Mouse (Mus musculus): Measurements from ENCODE around the gene Mllt6.
"Not testable (repeated sequence)": the region's sequence is repeated elsewhere in the genome, so short reads cannot be mapped to it uniquely, and the experiment has no call there.

The Mllt6 gene

DNA sequence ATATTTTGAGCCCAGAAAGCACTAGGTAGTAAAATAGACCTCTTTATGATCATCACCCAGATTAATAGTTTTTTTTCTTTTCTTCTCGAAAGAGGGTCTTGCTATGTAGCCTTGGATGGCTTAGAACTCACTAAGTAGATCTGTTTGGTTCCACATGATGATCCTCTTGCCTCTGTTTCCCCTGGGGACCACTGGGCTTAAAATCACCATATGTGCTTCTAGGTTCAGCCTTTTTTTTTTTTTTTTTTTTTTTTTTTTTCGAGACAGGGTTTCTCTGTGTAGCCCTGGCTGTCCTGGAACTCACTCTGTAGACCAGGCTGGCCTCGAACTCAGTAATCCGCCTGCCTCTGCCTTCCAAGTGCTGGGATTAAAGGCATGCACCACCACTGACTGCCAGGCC, 14.7 kb upstream of the Mllt6 start:
- DNase-seq (ENCODE audit: low spot score): not testable (repeated sequence)

DNA sequence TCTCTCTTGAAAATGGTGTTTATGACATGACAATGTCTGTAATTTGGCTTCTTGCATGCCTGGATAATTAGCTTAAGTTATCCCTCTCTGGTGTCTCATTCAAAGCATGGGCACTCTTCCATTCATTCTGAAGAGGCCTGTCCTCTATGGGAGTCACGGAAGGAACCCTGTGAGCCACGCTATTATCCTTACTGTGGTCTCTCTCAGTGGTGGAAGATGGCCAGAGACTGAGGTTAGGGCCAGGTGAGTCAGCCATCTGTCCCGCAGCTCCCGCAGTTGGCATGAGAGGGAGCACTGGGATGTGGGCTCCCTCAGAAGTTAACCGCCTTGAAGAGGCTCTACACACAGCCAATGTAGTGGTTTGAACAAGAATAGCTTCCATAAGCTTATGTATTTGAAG, 12.9 kb upstream of the Mllt6 start:
- no peak for DNase-seq (ENCODE audit: low spot score)

DNA sequence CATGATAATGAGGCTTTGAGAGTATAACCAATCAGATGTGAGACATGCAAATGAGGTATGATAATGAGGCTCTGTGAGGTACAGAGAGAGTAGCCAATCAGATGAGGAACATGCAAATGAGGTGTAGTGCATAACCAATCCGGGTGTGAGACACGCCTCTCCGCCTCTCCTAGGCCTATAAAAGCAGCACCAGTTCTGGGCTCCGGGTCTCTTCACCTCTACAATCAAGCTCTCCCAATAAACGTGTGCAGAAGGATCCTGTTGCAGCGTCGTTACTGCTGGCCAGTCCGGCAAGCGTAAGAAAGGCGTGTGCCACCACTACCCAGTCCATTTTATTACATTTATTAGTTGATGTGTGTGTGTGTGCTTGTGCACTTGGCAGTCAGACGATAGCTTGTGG, 9.8 kb upstream of the Mllt6 start:
- not testable (repeated sequence) for DNase-seq (ENCODE audit: low spot score)

DNA sequence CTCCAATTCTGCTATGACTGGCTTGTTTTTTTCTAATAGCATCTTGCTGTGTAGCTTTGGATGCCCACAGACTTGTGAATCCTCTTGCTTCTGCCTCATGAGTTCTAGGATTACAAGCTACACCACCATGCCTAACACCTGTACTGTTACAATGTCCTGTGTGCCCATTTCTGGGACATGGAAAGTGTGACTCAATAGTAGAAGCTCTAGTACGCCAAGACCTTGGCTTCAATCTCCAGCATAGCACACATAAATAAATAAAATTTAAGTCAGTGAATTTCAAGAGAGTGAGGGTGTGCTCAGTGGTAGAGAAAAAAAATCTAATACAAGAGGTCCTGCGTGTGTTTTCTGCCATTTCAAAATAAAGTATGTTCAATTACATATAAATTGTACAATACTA, 9.0 kb upstream of the Mllt6 start:
- DNase-seq (ENCODE audit: low spot score): no peak

DNA sequence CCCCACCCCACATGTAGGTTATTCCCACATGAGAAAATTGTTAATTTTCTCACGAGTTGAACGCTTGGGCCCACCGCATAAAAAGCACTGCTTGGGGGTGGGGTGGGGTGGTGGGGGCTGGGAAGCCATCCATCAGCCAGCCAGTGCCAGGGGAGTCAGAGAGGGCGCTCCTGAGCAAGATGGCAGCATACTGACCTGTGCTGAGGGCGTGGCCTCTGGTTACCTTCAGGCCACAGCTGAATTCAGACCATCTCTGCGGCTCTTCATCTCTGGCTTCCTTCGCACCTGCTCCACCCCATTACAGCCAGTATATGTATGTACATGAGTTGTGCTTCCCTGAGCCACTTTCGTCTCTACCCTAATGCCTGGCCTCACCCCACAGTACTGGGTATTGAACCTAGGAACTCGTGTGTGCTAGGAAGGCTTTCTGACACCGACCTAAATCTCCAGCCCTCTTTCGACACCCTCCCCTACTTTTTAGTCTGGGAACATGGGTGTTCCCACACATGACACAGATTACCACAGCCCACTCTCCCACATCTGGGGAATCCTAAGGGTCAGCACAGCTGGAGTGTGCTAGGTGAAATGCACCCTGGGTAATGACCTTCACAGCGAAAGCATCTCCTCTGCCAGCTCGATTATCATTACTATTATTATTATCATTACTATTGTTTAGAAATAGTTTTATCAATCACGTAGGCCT, 6.8 kb upstream of the Mllt6 start:
- no peak for DNase-seq (ENCODE audit: low spot score)

DNA sequence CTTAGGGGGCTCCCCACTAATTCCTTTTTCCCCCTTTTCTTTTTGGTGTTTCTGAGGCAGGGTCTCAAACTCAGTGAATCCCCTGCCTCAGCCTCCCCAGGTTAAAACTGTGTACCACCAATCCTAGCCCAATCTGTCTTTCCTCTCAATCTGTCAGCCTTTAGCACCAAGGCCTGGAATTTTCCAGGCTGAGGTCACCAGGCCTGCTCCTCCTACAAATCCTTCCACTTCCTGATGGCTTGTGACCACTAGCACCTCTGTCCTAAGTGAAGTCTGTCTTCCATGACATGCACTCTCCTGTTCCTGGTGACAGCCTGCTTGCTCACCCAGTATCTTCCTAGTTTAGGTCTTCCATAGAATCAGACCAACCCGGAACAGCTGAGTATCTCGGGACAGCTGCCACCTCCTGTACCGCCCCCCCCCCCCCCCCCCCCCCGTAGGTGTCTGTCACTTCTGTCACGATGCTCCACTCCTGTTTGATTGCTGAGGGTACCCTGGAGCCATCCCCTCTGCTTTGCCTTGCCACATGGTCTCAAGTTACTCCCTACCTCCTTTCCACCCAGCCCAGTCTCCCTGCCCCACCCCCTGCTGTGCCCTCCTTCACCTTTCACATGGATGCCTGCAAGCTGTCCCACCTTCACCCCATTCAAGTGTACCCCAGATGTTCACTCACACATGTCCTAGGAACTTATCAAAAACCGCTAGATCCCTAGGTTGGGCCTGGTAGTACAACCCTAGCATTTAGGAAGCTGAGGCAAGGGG, 5.8 kb upstream of the Mllt6 start:
- no peak for DNase-seq (ENCODE audit: low spot score)

DNA sequence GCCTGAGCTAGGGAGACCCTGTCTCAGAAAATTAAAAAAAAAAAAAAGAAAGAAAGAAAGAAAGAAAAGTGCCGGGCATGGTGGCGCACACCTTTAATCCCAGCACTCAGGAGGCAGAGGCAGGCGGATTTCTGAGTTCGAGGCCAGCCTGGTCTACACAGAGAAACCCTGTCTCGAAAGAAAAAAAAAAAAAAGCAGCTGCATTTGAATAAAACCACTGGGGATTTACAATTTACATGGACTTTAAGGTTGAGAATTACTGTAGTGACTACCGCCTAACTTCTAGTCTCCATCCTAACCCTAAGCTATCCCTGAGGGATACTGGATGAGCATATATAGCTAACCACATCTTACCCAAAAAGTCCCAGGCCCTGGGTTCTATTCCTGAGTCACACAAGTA, 5.2 kb upstream of the Mllt6 start:
- not testable (repeated sequence) for DNase-seq (ENCODE audit: low spot score)

DNA sequence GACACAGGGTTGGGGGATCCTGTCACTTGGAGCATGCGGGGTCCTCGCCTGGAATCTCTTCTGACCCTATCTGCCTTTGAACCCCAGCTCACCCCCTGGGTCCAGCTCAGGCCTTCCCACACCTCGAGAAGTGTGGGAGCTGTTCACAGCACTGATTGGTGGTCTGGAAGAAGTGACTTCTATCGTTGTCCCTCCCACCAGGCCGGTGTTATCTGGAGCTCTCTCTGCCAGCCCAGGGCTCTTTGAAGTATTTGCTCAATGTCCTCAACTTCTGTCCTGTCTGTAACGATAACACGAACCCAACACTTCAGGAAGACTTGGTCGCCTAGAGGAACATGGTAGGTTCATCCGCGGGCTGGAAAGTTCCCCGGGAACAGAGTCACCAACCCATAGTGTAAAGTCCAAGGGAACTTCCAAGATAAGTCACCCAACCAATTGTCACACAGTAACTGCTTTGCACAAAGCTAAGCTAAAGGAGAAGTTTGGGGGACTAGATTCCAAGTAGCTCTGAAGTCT, 4.4 kb upstream of the Mllt6 start:
- no peak for DNase-seq (ENCODE audit: low spot score)

DNA sequence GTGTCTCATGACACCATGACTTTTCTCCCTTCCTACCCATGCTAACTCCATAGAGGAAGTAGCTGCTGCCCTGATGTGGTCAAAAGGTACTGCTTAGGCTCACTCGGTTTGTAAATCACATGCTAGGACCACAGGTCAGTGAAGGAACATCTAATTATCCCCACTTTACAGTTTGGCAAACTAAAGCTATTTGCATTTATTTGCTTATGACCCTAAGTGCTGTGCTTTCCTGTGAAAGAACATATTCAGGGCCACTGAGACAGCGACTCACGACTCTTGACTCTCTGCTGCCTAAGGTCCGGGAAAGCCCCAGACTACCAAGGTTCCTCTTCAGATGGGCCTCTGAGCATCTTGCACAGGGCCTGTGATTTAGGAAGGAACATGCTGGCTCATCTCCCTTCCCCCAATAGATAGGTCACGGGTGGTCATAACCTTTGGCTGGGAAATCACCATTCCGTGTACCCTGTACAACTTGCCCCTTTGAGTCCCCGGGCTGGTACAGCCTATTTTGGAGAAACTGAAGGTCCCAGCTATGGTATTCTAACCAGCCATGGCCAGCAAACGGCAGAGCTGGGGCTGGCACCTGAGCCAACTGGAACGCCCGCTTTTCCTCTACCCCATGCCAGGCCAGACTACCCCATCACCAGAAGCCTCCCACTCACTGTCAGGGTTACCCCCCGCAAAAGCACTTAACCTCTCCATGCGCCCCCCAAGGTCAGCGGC, 3.8 kb upstream of the Mllt6 start:
- no peak for DNase-seq (ENCODE audit: low spot score)

DNA sequence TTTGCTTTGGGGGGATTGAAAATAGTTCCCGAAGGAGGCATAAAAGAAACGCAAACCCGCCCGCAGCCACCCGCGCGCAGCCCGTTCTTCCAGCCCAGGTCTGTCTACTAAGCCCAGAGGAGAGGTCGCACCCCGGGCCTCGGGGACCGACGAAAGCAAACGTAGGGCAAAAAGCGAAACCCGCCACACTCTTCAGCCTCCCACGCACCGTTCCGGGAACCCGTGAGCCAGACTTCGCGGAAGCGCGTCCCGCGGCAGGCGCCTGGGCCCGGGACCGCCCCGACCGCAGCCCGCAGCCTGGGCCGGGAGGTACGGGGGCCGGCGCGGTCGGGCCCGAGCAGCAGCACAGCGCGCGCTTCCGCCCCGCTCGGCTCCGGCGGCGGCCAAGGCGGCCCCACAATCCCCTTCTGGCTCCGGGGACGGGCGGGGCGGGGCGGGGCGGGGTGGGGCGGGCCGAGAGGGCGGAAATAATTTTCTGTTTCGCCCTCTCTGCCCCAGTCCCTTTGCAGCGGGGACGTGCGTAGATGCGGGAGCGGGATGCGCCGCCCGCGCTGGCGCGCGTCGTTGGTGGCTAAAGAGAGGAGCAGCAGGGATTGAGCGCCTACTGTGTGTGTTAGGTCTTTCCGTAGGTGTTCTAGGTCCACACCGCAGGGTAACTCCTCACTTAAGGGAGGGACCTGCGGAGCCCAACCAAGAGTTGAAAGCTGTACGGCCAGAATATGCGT, 3.1 kb upstream of the Mllt6 start:
- DNase-seq (ENCODE audit: low spot score): peak; percentile 74

DNA sequence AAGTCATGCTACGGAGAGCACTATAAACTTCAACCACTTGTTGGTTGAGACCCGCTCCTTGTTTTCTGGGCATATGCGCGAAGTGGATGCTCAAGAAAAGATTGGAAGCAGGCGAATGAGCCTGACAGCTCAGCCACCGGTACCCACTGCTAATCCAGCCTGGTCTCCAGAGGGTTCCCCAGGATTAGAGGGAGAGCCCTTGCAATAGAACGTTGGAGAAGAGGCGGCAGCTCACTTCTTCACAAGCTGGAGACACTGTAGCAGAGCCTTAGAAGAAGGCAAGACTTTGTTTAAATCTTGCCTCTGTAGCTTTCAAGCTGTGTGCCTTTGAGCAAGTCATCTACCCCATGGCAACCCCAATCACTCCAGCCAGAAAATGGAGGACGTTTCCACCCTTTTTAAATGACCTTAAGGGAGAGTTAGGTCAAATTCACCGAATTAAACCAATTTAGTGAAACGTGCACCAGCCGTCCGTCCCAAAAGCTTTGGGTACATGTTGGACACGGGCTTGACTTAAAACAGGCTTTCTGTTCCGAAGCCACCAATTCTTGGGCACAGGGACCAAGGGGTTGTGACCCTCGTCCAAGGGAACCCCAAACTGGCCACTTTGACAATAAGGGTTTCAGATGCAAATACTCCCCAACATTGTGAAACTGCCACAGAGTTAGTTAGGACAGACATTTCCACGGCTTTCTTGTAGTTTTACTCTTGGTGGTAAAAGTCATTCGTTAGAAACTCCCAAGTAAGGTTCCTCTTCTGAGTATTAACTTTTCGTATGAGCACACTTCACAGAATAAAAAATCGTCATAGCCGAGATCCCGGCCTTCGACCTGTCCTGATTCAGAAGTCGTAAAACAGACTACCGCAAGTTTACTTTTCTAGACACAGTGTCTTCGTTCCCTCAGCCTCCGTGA, 2.2 kb upstream of the Mllt6 start:
- no peak for DNase-seq (ENCODE audit: low spot score)

DNA sequence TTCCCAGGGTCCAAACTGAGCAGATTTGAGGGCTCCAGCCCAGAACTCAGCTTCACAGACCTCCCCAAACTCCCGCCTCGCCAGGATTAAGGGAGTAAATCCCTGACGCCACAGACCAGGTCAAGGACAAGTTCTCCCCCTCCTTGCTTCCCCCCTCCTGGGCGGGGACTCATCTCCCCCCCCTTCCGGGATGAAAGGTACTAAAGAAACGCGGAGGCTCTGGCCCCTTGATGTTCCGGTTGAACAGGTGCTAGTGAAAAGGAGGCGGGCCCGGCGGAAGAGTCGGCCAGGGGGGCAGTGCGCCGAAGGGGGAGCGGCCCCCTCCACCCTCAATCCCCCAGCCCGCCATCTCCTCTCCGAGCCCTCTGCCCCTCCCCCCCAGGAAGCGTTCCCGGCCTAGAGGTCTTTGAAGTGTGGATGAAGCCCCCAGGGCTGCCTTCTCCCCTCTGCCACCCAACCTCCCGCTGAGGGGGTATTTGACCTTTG, 1.5 kb upstream of the Mllt6 start:
- peak; percentile 55 for DNase-seq (ENCODE audit: low spot score)

DNA sequence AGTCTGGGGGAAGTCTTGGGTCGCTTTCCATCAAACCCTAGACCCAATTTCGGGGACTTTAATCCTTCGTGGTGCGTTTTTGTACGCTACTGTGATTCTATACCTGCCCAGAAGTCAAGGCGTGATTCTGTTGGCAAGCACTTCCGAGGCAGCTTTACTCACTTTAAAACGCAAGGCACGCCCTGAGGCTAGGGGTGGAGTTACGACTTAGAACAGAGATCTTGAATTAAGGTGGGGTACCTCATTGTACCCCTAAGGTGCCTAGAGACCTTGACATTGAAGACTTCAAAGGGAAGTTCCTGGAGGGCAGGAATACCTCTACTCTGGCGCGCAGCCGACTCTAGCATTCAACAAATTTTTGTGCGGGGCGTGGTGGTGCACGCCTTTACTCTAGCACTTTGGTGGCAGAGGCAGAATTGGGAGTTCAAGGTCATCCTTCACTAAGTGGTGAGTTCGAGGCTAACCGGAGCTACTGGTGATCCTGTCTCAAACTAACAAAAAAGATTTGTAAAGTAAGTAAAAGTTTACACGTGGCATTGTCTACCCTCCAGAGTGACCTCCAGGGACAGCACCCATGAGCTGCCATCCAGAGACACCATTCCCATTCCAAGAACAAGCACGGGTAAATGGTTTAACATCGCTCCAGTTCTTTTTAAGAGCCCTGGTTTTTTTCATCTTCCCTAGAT, 864 bp upstream of the Mllt6 start:
- no peak for DNase-seq (ENCODE audit: low spot score)

DNA sequence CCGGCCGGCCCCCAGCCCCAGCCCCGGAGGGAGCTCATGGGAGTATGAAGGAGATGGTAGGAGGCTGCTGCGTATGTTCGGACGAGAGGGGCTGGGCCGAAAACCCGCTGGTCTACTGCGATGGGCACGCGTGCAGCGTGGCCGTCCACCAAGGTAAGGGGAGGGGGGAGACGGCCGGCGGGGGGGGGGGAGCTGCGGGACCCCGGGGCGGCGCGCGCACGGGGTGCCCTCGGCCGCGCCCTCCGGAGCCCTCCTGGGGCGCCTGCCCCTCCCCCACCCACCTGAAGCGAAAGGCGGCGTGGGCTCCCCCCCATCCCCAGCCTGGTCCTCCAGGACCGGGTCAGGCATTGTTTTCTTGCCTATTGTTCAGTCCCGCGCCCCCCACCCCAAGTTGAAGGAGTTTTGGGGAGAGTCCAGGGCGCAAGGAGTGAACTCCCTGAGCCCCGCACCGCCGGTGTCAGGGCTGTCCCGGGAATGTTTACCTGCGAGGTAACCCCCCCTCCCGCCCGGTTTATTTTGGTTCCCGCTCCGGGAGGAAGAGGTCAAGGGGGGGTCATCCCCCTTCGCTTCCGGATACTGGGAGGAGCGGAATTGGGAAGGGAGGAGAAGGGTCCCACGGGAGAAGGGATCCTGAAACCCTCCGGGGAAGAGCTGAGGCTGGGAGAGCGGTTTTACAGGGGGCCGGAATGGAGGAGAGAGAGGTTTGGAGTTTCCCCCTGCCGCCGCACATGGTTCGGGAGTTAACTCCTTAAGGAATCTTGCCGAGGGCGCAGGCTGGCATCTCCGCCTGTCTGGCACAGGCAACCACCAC, 519 bp downstream of the Mllt6 start:
- DNase-seq (ENCODE audit: low spot score): peak; percentile 64

DNA sequence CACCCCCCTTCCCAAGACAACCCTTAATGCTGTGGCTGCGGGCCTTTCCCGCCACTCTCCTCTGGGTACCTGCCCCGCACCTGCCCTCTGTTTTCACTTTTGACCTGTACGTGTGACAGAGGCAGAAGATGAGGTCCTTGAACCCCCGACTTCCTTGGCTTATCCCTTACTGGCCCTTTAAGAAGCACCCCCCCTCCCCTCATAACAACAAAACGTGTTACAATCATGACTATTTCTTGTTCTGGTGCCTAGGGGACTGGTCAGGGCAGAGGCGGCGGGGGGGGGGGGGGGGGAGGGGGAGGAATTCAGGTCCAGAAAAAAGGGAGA, 1.1 kb downstream of the Mllt6 start:
- DNase-seq (ENCODE audit: low spot score): no peak

DNA sequence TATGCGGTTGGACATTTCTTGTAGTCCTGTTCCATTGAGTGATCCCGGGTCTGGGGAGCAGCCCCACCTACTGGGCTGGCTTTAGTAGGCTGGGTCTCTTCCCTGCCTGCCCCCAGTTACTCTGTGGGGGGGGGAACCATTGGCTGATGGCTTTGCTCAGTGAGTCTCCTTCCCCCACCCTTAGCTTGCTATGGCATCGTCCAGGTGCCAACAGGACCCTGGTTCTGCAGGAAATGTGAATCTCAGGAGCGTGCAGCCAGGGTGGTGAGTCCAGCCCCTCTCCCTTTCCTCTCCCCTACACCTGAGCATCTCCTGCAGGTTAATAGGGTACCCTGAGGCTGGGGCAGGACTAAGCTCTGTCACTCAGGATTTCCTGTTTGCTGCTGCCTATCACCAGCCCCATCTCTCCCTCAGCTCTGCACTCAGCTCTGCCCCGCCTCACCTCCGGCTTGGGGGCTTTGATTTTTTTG, 1.6 kb downstream of the Mllt6 start:
- no peak for DNase-seq (ENCODE audit: low spot score)

DNA sequence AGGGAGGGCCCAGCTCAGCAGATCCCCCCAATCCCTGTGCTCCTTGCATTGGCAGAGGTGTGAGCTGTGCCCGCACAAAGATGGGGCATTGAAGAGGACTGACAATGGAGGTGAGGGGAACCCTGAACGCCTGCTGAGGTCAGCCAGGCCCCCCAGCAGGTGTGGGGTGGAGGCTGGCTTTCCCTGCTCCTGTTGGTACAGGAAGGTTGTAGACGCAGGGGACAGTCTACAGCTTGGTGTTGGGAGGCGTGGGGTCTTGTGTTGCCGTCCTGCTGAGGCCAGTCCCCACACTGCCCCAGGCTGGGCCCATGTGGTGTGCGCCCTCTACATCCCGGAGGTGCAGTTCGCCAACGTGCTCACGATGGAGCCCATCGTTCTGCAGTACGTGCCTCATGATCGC, 2.2 kb downstream of the Mllt6 start:
- no peak for DNase-seq (ENCODE audit: low spot score)

DNA sequence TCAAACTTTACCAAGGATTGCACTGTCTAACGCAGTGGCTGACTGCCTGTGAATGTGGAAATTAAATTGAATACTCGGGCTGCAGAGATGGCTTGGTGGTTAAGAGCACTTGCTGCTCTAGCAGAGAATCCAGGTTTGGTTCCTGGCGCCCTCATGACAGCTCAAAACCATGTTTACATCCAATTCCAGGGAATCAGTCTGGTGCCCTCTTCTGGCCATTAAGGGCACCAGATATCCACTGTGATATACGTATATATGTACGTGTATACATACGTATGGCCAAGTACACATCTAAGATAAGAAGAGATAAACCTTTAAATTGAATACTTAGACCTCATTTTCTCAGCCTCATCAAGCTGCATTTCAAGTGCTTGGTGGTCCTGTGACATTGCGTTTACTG, 3.0 kb downstream of the Mllt6 start:
- no peak for DNase-seq (ENCODE audit: low spot score)

DNA sequence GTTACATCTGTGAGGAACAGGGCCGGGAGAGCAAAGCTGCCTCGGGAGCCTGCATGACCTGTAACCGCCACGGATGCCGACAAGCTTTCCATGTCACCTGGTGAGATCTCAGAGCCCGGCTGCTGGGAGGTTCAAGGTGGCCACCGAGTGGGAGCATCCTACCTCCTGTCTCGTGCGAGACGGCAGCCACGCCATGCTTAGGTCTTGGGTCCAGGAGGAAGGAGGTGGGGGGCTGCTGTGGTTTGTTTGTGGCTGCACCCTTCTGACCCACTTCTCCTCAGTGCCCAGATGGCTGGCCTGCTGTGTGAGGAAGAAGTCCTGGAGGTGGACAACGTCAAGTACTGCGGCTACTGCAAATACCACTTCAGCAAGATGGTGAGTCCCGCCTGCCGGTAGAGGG, 3.6 kb downstream of the Mllt6 start:
- DNase-seq (ENCODE audit: low spot score): no peak

DNA sequence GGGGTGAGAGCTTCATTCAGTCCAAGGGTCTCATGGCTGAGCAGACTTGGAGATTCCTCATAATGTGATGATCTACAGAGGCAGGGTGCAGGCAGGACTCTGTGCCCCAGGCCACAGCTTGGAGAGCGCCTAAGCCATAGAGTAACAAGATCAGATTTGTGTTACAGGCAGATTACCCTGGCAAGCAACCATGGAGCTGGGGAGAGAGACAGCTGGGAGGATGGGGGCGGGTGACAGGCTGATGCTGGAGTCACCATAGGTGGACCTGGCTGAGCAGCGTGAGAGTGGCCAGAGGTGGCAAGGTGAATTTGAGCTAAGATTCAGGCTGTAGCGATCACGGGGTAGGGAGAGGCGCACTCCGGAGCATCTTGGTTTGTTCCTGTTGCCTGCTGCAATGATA, 4.9 kb downstream of the Mllt6 start:
- DNase-seq (ENCODE audit: low spot score): no peak

Measured in MN1 (cell line).